Mouse (Mus musculus) liver, adult (tissue): ENCODE measurements at regions not wholly inside any gene's neighbourhood (a gene's known extent, or its start where the extent isn't known, plus 50 kb on each side); places are given as distances from the start of the nearest gene placed in this dataset.

Experiments used
- GATA4 ChIP-seq: IDR thresholded peaks from 2 replicates; pipeline ENCODE4 v1.6.1; 2014; ENCODE audit warnings: mild to moderate bottlenecking, low read length; ENCODE audit not compliant: insufficient replicate concordance

DNA sequence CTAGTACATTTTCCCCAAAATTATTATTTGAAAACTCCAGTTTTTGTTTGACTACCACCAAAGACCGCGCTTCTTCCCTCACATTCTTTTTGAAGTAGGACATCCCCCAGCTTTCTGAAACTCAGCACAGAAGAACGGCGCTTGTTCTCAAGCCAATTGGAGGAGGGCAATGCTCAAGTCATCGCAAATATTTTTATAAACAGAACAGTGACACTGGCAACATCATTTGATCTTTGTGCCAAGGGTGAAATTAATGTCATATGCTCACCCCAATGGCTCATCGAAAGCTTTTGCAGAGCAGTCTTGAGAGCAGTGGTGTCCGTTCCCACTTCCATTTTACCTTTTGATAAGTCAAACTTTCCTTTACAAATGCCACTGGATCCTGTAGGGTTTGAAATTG is 420.5 kb upstream of the Zeb2 start:
- no peak for TF ChIP-seq GATA4

DNA sequence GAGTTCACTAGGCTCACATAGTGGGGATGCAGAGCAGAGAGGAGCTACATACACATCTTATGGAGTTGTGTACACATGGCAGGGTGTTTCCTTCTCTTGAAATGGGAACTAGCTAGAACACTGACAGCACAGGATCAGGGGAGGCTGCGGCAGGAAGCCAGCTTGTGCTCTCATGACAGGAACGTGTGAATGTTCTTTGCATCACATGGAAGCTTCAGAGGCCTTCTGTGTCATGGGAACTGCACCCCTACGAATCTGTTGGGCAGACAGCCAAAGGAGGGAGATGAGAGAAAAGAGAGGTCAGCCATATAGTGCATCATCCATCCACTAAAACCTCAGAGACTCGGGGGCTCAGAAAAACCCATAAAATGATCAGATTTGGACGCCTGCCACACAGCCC is 417.6 kb upstream of the Zeb2 start:
- TF ChIP-seq GATA4: no peak

GRCm38 (mm10) chr2:45522310-45522709 is 405.1 kb upstream of the Zeb2 start:
- TF ChIP-seq GATA4: no peak

DNA sequence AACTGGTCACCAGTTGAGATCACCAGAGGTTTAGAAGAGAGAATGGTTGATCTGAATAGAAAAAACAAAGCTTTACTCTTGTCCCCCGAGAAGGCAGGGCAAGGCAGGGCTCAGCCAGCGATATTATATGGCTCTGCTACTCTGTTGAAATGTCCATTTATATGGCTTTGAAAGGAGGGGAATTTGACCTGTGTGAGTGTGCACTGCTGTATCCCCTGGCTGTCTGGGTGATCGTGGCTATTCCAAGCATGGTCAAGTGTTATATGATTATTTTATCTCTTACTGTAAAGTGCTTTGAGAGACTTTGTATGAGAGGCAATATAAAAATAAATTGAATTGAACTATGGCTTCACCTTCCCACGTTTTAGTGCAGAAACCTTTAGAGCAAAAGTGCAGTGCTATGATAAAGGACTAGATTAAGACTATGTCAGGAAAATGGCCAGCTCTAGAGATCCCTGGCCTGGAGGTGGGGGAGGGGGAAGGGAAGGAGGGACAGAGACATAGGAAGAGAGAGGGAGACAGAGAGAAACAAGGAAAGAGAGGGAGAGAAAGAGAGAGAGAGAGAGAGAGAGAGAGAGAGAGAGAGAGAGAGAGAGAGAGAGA is 402.5 kb upstream of the Zeb2 start:
- TF ChIP-seq GATA4: no peak

GRCm38 (mm10) chr2:45514290-45515180 is 397.3 kb upstream of the Zeb2 start:
- no peak for TF ChIP-seq GATA4

- no peak for TF ChIP-seq GATA4
These were observed 395.7 kb upstream of the Zeb2 start for GRCm38 (mm10) chr2:45512852-45513251.

- no peak for TF ChIP-seq GATA4
These were observed 394.6 kb upstream of the Zeb2 start for GRCm38 (mm10) chr2:45511791-45512190.

GRCm38 (mm10) chr2:45504468-45504867 is 387.3 kb upstream of the Zeb2 start:
- TF ChIP-seq GATA4: no peak

DNA sequence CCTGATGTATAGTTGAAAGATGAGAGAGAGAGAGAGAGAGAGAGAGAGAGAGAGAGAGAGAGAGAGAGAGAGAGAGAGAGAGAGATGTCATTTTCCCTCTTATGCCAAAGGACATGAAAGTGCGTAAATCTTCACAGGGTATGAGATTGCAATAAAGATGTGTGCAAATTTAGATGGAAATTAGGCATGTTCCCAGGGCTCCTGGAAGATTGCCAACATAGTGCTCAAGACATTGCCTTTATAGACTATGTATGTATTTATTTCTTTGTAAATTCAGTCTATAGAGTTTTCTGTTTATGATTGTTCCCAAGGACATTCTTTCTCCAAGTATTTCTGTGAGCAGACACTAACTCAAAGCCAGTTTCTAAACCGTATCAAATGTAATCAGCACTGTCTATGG is 376.5 kb upstream of the Zeb2 start:
- no peak for TF ChIP-seq GATA4

GRCm38 (mm10) chr2:45486530-45486929 is 369.3 kb upstream of the Zeb2 start:
- TF ChIP-seq GATA4: no peak

GRCm38 (mm10) chr2:45485477-45485876 is 368.3 kb upstream of the Zeb2 start:
- no peak for TF ChIP-seq GATA4

DNA sequence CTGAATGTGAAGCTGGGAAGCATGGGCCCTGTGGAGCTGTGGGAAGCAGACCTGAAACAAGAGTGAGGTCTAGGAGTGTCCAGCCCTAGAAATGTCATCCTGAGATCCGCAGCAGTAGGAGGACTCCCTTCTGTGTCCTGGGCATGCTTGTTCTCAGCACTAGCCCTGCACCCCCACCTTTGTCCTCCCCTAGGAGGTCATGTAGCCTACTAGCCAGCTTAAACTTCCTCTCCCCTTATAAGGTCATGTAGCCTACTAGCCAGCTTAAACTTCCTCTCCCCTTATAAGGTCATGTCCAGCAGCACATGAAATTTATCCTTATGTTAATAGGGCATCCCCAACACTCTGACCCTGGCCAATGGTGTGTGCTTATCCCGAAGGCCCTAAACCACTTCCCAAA is 363.5 kb upstream of the Zeb2 start:
- no peak for TF ChIP-seq GATA4

DNA sequence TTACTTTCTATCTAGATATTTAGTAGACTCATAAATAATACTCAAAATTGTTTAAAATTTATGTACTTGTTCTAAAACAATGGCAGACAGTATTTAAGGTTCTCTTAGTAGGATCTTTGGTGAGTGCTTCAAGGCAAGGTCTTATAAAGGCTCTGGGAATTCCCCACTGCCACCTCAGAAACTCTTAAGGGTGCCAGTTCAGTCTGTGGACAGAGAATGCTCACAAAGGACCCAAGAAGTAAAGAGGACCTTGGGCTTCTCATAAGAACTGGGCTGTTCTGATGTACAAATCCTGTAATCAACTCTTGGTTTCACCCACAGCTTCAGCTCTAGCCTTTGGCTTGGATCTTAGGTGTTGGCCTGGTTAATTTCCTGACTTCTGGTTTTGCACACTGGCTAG is 358.8 kb upstream of the Zeb2 start:
- no peak for TF ChIP-seq GATA4

DNA sequence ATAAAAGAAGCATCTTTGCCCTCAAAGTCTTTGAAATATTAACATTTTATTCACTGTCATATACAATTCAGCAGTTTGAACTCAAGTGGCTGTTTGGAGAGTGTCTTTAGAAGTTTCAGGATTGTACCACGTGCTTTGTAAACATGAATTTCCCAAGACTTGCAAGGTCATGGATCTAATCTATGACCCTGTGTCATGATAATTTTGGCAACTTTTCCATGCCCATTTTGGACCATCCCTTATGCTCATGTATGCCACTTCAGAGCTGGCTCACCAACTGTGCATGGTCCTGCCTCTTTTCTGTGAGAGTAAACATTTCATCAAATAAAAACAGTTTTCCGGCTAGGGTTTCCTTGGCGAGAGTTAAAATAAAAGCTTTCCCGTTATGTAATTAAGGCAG is 347.1 kb upstream of the Zeb2 start:
- TF ChIP-seq GATA4: 0 out of 2 replicates have a peak, but pooled peaks have one; percentile 19

DNA sequence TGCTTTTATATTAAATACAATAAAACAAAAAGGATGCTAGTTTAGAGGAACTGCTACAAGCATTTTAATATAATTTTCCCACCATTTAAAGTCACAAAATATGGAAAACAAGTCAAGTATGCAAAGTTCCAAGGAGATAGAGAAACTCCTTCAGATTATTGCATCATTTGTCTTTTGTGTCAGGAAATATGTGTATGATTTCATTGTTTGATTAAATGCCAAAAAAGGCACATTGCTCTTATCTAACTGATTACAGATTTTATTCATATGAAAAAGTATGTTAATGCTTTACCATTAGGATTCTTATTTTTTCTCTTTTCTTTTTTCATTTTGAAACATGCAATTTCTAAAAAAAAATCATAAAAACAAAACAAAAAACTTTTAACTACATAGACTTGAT is 342.2 kb upstream of the Zeb2 start:
- TF ChIP-seq GATA4: no peak

GRCm38 (mm10) chr2:45454811-45455210 is 337.6 kb upstream of the Zeb2 start:
- no peak for TF ChIP-seq GATA4
